Mouse (Mus musculus): ENCODE results near the gene Mt2. TPM values are rescaled to one million over a fixed set of nuclear protein-coding genes. Genes with fewer than 3 reads are reported as not detected.

Mt2 gene
- polyA plus RNA-seq, 1 experiment from 2014 or later, result 60.3 TPM

DNA sequence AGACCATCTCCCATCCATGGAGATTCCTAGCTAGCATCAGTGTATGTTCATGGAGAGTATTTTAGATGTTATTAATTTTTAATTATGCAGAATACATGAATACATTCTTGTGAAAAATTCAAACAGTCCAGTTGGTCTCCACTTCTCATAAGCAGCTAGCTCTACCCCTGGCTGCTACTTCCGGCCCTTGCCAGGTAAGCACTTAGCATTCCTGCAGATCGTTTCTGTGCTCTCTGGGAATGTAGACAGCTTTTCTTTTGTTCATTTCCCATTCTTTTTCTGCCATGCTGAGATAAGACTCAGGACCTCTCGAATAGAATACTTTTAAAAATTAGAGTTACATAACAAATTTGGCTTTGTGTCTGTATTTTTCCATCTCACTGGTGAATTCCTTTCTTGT is 31.6 kb downstream of the Mt2 start:
- H3K9me3 ChIP-seq (ENCODE audit: control insufficient read depth, low read length), result no peaks in the 10 kb centered on the region
- H3K27ac ChIP-seq (replicated peaks; ENCODE audit: low read depth, low read length), result no peak overlapping the region
- H3K4me1 ChIP-seq (ENCODE audit: control insufficient read depth, insufficient read depth, low read length), result no peaks in the 10 kb centered on the region
- H3K4me2 ChIP-seq (ENCODE audit: low read depth, low read length), result no peak overlapping the region
- DNase-seq (ENCODE audit: low spot score) (no peak), ATAC-seq (ENCODE audit: low read depth) (no peak)
- WGBS, result 68% methylated on average over 3 of the region's 3 CpGs
- no peaks in the 10 kb centered on the region; the same call in 1 of the 2 replicates for H3K27me3 ChIP-seq (replicated peaks; ENCODE audit: control insufficient read depth, insufficient read depth, low read length)
- H3K9ac ChIP-seq (ENCODE audit: low read depth, low read length), result no peak overlapping the region
- no peaks in the 10 kb centered on the region for H3K36me3 ChIP-seq (ENCODE audit: control insufficient read depth, insufficient read depth, low read length)
- H3K4me3 ChIP-seq (ENCODE audit: low read depth, low read length), result no peak overlapping the region

DNA sequence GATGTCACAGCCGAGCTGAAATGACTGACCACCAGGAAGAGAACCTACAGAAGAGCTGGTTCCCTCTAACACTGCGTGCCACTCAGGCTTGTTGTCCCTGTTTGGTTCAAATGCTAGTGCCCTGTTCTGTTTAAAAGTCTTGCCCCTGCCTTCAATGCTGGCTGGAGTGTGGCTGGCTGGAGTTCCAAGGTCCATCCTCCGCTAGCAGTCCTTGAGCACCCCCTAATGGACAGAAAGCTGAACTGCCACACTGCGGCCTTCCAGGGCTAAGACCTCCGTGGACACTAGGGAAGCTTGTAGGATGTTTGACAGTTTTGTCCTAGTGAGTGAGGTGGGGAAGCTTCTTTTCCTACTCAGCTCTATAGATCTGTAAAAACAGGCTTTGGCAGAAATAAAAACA is 33.3 kb downstream of the Mt2 start:
- no peaks in the 10 kb centered on the region for H3K36me3 ChIP-seq (ENCODE audit: control insufficient read depth, insufficient read depth, low read length)
- 23% methylated on average over 5 of the region's 5 CpGs for WGBS
- no peaks in the 10 kb centered on the region for H3K9me3 ChIP-seq (ENCODE audit: control insufficient read depth, low read length)
- H3K27me3 ChIP-seq (replicated peaks; ENCODE audit: control insufficient read depth, insufficient read depth, low read length), result no peaks in the 10 kb centered on the region; the same call in 1 of the 2 replicates
- H3K4me2 ChIP-seq (ENCODE audit: low read depth, low read length), result no peak overlapping the region
- no peak overlapping the region for H3K27ac ChIP-seq (replicated peaks; ENCODE audit: low read depth, low read length)
- no peak overlapping the region for H3K4me3 ChIP-seq (ENCODE audit: low read depth, low read length)
- DNase-seq (ENCODE audit: low spot score) (peak; percentile 60), ATAC-seq (ENCODE audit: low read depth) (0 out of 2 replicates have a peak, but pooled peaks have one; percentile 44)
- H3K4me1 ChIP-seq (ENCODE audit: control insufficient read depth, insufficient read depth, low read length), result no peaks in the 10 kb centered on the region
- no peak overlapping the region for H3K9ac ChIP-seq (ENCODE audit: low read depth, low read length)

DNA sequence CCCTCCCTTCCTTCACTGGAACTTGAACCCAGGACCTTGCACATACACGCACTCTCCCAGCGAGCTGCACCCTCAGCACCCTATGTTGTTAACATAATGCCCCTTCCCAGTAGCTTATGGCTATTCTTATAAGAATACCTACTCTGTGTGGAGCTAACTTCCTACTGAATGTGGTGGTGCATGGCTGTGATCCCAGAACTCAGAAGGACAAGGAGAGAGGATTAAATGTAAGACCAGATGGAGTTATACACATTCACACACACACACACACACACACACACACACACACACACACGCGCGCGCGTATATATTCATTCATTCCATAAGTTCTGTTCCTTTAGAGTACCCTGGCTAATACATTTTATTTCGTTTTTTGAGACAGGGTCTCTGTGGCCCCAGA is 33.8 kb downstream of the Mt2 start:
- Histone ChIP-seq H3K36me3 (ENCODE audit: control insufficient read depth, insufficient read depth, low read length) (no peaks in the 10 kb centered on the region), H3K4me1 (ENCODE audit: control insufficient read depth, insufficient read depth, low read length) (no peaks in the 10 kb centered on the region), H3K27me3 (replicated peaks; ENCODE audit: control insufficient read depth, insufficient read depth, low read length) (no peaks in the 10 kb centered on the region; the same call in 1 of the 2 replicates), H3K9ac (ENCODE audit: low read depth, low read length) (no peak overlapping the region), H3K9me3 (ENCODE audit: control insufficient read depth, low read length) (no peaks in the 10 kb centered on the region), H3K4me3 (ENCODE audit: low read depth, low read length) (no peak overlapping the region), H3K27ac (replicated peaks; ENCODE audit: low read depth, low read length) (no peak overlapping the region), H3K4me2 (ENCODE audit: low read depth, low read length) (no peak overlapping the region)
- 64% methylated on average over 8 of the region's 8 CpGs for WGBS
- ATAC-seq (ENCODE audit: low read depth) (no peak), DNase-seq (ENCODE audit: low spot score) (no peak)

DNA sequence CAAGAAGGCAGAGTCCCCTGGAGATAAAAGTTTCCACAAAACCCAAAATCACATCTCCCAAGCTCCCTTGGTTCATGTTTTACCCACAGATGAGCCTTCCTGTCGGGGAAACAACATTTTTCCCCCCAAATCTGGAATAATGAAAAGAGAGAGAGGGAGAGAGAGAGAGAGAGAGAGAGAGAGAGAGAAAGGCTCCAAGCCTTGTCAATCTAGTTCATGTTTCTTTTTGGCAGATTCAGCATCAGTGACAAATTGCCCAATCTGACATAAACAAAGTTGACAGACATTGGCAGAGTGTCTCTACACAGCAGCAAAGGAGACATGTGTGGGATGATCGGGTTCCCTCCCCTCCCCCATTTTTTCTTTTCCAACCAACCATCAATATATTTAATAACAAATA is 35.0 kb downstream of the Mt2 start:
- Histone ChIP-seq H3K4me2 (ENCODE audit: low read depth, low read length) (no peak overlapping the region), H3K4me1 (ENCODE audit: control insufficient read depth, insufficient read depth, low read length) (no peaks in the 10 kb centered on the region), H3K27me3 (replicated peaks; ENCODE audit: control insufficient read depth, insufficient read depth, low read length) (no peaks in the 10 kb centered on the region; the same call in 1 of the 2 replicates), H3K36me3 (ENCODE audit: control insufficient read depth, insufficient read depth, low read length) (no peaks in the 10 kb centered on the region), H3K4me3 (ENCODE audit: low read depth, low read length) (no peak overlapping the region), H3K9me3 (ENCODE audit: control insufficient read depth, low read length) (no peaks in the 10 kb centered on the region), H3K27ac (replicated peaks; ENCODE audit: low read depth, low read length) (no peak overlapping the region), H3K9ac (ENCODE audit: low read depth, low read length) (no peak overlapping the region)
- WGBS, result 64% methylated on average over 2 of the region's 2 CpGs
- no peak for ATAC-seq (ENCODE audit: low read depth)
- DNase-seq (ENCODE audit: low spot score), result no peak

DNA sequence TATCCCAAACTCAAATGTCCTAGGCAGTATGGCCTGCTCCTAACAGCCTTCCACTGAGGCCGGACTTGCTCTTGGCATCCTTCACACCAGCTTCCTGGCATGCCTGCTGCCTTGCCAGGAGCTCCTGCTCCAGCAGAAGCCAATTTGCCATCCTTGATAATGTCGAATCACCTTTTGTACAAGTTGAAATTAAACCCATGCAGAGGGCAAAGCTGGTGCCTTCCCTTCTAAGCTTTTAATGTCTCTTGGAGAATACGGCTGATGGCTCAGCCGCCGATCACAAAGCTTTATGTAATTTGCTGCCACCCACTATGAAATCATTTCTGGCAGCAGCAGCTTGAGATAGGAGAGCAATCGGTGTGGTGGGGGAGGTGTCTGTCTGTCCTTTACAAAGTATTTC is 37.2 kb downstream of the Mt2 start:
- H3K36me3 ChIP-seq (ENCODE audit: control insufficient read depth, insufficient read depth, low read length), result no peaks in the 10 kb centered on the region
- H3K4me3 ChIP-seq (ENCODE audit: low read depth, low read length), result no peak overlapping the region
- no peak overlapping the region for H3K4me2 ChIP-seq (ENCODE audit: low read depth, low read length)
- DNase-seq (ENCODE audit: low spot score), result no peak
- no peaks in the 10 kb centered on the region for H3K9me3 ChIP-seq (ENCODE audit: control insufficient read depth, low read length)
- no peak overlapping the region for H3K27ac ChIP-seq (replicated peaks; ENCODE audit: low read depth, low read length)
- H3K9ac ChIP-seq (ENCODE audit: low read depth, low read length), result no peak overlapping the region
- 67% methylated on average over 6 of the region's 6 CpGs for WGBS
- ATAC-seq (ENCODE audit: low read depth), result no peak
- no peaks in the 10 kb centered on the region for H3K4me1 ChIP-seq (ENCODE audit: control insufficient read depth, insufficient read depth, low read length)
- no peaks in the 10 kb centered on the region; the same call in 1 of the 2 replicates for H3K27me3 ChIP-seq (replicated peaks; ENCODE audit: control insufficient read depth, insufficient read depth, low read length)

DNA sequence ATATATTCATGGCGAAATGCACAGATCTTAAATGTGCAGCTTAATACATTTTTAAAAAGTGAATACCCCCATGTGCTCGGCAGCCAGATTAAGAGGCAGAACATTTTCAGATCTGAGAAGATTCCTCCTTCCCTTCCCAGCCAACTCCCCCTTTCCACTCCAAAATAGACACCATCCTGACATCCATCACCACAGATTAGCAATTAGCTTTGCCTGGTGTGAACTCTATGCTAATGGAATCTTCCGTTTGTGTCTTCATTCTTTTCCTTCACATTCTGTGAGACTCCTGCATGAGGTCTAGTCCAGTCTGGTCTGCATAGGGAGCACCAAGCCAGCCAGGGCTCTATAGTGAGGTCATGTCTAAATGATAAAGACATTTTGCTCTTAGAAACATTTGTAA is 37.8 kb downstream of the Mt2 start:
- DNase-seq (ENCODE audit: low spot score) (no peak), ATAC-seq (ENCODE audit: low read depth) (no peak)
- Histone ChIP-seq H3K9ac (ENCODE audit: low read depth, low read length) (no peak overlapping the region), H3K4me3 (ENCODE audit: low read depth, low read length) (no peak overlapping the region), H3K27me3 (replicated peaks; ENCODE audit: control insufficient read depth, insufficient read depth, low read length) (no peaks in the 10 kb centered on the region; the same call in 1 of the 2 replicates), H3K27ac (replicated peaks; ENCODE audit: low read depth, low read length) (no peak overlapping the region), H3K4me2 (ENCODE audit: low read depth, low read length) (no peak overlapping the region), H3K9me3 (ENCODE audit: control insufficient read depth, low read length) (no peaks in the 10 kb centered on the region), H3K36me3 (ENCODE audit: control insufficient read depth, insufficient read depth, low read length) (no peaks in the 10 kb centered on the region), H3K4me1 (ENCODE audit: control insufficient read depth, insufficient read depth, low read length) (no peaks in the 10 kb centered on the region; the same call in 1 of the 2 replicates)
- 68% methylated on average over 3 of the region's 3 CpGs for WGBS

DNA sequence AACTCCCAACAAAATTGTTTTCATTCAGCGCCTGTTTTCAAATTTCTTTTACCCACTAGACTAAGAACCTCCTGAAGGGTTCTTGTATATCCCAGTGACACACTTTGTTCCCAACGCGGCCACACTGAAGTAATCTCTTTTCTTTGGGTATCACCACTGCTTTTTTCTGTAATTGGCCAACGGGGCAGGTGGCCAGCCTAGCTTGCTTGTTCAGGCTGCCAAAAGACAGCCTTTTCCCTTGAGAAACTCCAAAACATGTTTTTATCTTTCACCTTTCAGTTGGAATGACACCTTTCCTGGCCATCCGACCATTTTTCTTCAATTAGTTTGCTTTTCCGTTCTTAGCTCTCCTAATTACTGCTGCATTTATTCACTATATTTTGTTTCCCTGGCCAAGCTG is 41.4 kb downstream of the Mt2 start:
- Histone ChIP-seq H3K4me1 (ENCODE audit: control insufficient read depth, insufficient read depth, low read length) (no peaks in the 10 kb centered on the region; the same call in 1 of the 2 replicates), H3K4me3 (ENCODE audit: low read depth, low read length) (peak overlapping the region; percentile 85), H3K36me3 (ENCODE audit: control insufficient read depth, insufficient read depth, low read length) (no peaks in the 10 kb centered on the region), H3K27ac (replicated peaks; ENCODE audit: low read depth, low read length) (no peak overlapping the region), H3K27me3 (replicated peaks; ENCODE audit: control insufficient read depth, insufficient read depth, low read length) (no peaks in the 10 kb centered on the region; the same call in 1 of the 2 replicates), H3K4me2 (ENCODE audit: low read depth, low read length) (peak overlapping the region; percentile 70), H3K9ac (ENCODE audit: low read depth, low read length) (peak overlapping the region; percentile 84; the same call in 1 of the 2 replicates), H3K9me3 (ENCODE audit: control insufficient read depth, low read length) (no peaks in the 10 kb centered on the region)
- 56% methylated on average over 6 of the region's 6 CpGs for WGBS
- ATAC-seq (ENCODE audit: low read depth), result no peak
- DNase-seq (ENCODE audit: low spot score), result no peak

DNA sequence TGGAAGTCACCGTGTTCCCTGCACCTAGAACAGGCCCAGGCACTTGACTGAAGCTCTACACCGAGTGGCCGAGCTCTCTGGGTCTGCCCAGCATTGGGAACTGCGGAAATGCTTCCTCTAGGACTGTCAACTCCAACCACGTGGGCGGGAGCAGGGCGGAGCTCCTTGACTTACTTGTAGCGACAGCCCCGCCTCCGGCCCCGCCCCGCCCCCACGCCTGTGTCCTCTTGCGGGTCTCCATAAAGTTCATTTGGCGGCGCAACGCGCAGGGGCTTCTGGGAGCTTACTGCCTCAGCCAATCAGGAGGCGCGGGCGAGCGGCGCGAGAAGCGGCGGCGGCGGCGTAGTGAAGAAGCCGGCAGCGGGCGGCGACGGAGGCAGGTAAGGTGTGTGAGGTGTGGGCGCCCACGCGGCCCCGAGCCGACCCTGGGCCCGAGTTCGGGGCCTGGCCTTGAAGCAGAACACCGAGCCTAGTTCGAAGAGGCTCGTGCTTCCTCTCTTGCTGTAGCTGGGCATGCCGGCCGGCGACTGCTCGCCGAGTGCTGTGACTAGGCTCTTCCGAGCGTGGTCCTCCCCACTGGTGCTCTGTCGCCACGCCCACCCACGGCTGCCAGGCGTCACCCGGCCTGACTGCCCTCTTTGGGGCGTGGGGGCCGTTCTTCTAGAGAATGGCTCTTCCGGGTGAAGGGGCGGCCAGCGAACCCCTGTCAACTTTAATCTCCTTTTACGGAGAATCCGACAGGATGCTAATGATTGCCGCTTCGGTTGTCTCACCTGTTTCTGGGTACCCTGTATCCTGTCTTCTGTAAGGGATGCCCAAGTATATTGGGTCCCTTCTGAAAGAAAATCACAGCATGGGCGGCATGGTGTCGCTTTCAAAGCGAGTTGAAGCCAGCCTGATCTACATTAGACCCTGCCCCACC is 42.0 kb downstream of the Mt2 start, which contains the start of gene Nup93:
Nup93 (plus strand) TSS at position 313 of the 922 bp plus-strand sequence.
- H3K36me3 ChIP-seq (ENCODE audit: control insufficient read depth, insufficient read depth, low read length), result no peaks in the 10 kb centered on the region
- ATAC-seq (ENCODE audit: low read depth) (peak; percentile 98), DNase-seq (ENCODE audit: low spot score) (peak; percentile 99)
- H3K4me1 ChIP-seq (ENCODE audit: control insufficient read depth, insufficient read depth, low read length), result no peaks in the 10 kb centered on the region; the same call in 1 of the 2 replicates
- H3K27ac ChIP-seq (replicated peaks; ENCODE audit: low read depth, low read length), result peak within 1 kb of the TSS; percentile 65; the same call in 1 of the 2 replicates
- peak within 1 kb of the TSS; percentile 85 for H3K4me3 ChIP-seq (ENCODE audit: low read depth, low read length)
- H3K9ac ChIP-seq (ENCODE audit: low read depth, low read length), result peak within 1 kb of the TSS; percentile 84
- H3K27me3 ChIP-seq (replicated peaks; ENCODE audit: control insufficient read depth, insufficient read depth, low read length), result no peaks in the 10 kb centered on the region
- no peaks in the 10 kb centered on the region for H3K9me3 ChIP-seq (ENCODE audit: control insufficient read depth, low read length)
- H3K4me2 ChIP-seq (ENCODE audit: low read depth, low read length), result peak within 1 kb of the TSS; percentile 70
- 2% methylated on average over 32 of the region's 68 CpGs for WGBS
